Mouse (Mus musculus): ENCODE measurements around the gene Tmco4. TPM values are rescaled to one million over a fixed set of nuclear protein-coding genes. Genes with fewer than 3 reads are reported as not detected.

The Tmco4 gene
- polyA plus RNA-seq (2015; fragmentation: Nextera tagmentation; extraction: Ambion mirVana) = 12.7 and 16.4 TPM in 2 replicates

DNA sequence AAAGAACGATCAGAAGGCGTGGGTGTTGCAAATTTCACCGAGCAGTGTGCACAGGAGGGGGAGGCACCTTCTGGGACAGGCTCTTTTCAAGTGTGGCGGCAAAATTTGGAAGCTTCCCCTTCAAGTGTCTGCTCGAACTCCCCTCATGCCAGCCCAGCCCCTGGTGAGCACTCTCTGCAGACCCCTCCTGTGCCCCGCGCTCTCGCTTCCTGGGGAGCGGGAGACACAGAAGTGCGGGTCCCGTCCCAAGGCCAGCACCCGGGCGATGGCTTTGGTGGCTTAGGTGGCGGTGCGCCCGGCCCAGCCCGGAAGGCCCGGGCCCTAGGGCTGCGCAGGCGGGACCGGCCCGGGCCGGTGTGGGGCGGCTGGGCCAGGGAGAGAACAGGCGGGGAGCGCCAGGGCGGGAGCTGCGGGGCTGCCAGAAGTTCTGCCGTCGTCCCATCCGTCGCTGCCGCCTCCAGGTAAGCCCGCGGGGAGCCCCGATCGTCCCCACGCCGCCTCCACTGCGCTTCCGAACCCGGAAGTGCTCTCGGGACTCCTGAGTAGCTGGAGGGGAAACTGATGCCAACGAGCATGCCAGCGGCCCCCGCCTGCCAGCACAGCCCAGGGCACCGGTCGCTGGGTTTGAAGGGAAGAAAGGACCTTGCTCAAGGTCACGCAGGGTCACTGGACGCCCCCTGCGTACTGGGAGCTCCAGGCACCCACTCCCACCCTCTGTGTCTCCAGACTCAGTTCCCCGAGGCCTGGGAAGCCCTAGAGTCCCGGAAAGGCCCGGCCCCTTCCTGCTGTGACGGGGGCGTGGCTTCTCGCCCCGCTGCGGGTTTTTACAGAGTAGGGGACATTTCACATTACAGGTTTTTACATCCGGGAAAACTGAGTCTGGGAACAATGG lies at the start of gene Tmco4:
TSS of gene Tmco4 (plus strand) at position 62 of the 892 bp plus-strand sequence.
- no peaks in the 10 kb centered on the region for H3K27me3 ChIP-seq (ENCODE audit: control insufficient read depth, insufficient read depth, low read length)
- no peaks in the 10 kb centered on the region for H3K36me3 ChIP-seq (ENCODE audit: control insufficient read depth, insufficient read depth, low read length)
- peak within 1 kb of the TSS; percentile 66 for H3K4me3 ChIP-seq (replicated peaks; ENCODE audit: low read length)
- H3K9ac ChIP-seq (ENCODE audit: low read length) = peak within 1 kb of the TSS; percentile 90
- 1% methylated on average over 58 of the region's 60 CpGs for WGBS
- H3K4me2 ChIP-seq (ENCODE audit: low read depth, low read length) = peak within 1 kb of the TSS; percentile 88
- peak; percentile 69 for ATAC-seq (ENCODE audit: insufficient read depth, low FRiP score)
- H3K9me3 ChIP-seq (replicated peaks; ENCODE audit: control insufficient read depth, low read length) = no peaks in the 10 kb centered on the region
- H3K27ac ChIP-seq (ENCODE audit: low read length) = peak within 1 kb of the TSS; percentile 93
- H3K4me1 ChIP-seq (ENCODE audit: control insufficient read depth, insufficient read depth, low read length) = peaks cover 15% of the 10 kb centered on the region; the same call in 1 of the 2 replicates

GRCm38 (mm10) chr4:138925561-138925960 lies 47.1 kb upstream of the Tmco4 start:
- H3K27ac ChIP-seq (ENCODE audit: low read length) = no peak overlapping the region
- no peaks in the 10 kb centered on the region for H3K9me3 ChIP-seq (replicated peaks; ENCODE audit: control insufficient read depth, low read length)
- no peak overlapping the region for H3K9ac ChIP-seq (ENCODE audit: low read length)
- H3K36me3 ChIP-seq (ENCODE audit: control insufficient read depth, insufficient read depth, low read length) = no peaks in the 10 kb centered on the region
- 27% methylated on average over 2 of the region's 2 CpGs for WGBS
- H3K27me3 ChIP-seq (ENCODE audit: control insufficient read depth, insufficient read depth, low read length) = no peaks in the 10 kb centered on the region
- ATAC-seq (ENCODE audit: insufficient read depth, low FRiP score) = no peak
- no peak overlapping the region for H3K4me2 ChIP-seq (ENCODE audit: low read depth, low read length)
- no peak overlapping the region for H3K4me3 ChIP-seq (replicated peaks; ENCODE audit: low read length)
- no peaks in the 10 kb centered on the region for H3K4me1 ChIP-seq (ENCODE audit: control insufficient read depth, insufficient read depth, low read length)

GRCm38 (mm10) chr4:138933862-138934261 lies 38.8 kb upstream of the Tmco4 start:
- WGBS = 67% methylated on average over 3 of the region's 3 CpGs
- Histone ChIP-seq H3K4me3 (replicated peaks; ENCODE audit: low read length) (no peak overlapping the region), H3K27me3 (ENCODE audit: control insufficient read depth, insufficient read depth, low read length) (no peaks in the 10 kb centered on the region), H3K9ac (ENCODE audit: low read length) (no peak overlapping the region), H3K4me1 (ENCODE audit: control insufficient read depth, insufficient read depth, low read length) (peaks cover 7% of the 10 kb centered on the region; the same call in 1 of the 2 replicates), H3K9me3 (replicated peaks; ENCODE audit: control insufficient read depth, low read length) (no peaks in the 10 kb centered on the region), H3K4me2 (ENCODE audit: low read depth, low read length) (no peak overlapping the region), H3K36me3 (ENCODE audit: control insufficient read depth, insufficient read depth, low read length) (no peaks in the 10 kb centered on the region), H3K27ac (ENCODE audit: low read length) (no peak overlapping the region)
- ATAC-seq (ENCODE audit: insufficient read depth, low FRiP score) = no peak

- Histone ChIP-seq H3K9me3 (replicated peaks; ENCODE audit: control insufficient read depth, low read length) (no peaks in the 10 kb centered on the region), H3K36me3 (ENCODE audit: control insufficient read depth, insufficient read depth, low read length) (no peaks in the 10 kb centered on the region), H3K27ac (ENCODE audit: low read length) (no peak overlapping the region), H3K4me3 (replicated peaks; ENCODE audit: low read length) (no peak overlapping the region), H3K4me2 (ENCODE audit: low read depth, low read length) (no peak overlapping the region), H3K4me1 (ENCODE audit: control insufficient read depth, insufficient read depth, low read length) (peaks cover 7% of the 10 kb centered on the region; the same call in 1 of the 2 replicates), H3K27me3 (ENCODE audit: control insufficient read depth, insufficient read depth, low read length) (no peaks in the 10 kb centered on the region), H3K9ac (ENCODE audit: low read length) (no peak overlapping the region)
- 81% methylated on average over 11 of the region's 11 CpGs for WGBS
- no peak for ATAC-seq (ENCODE audit: insufficient read depth, low FRiP score)
These were observed 38.1 kb upstream of the Tmco4 start for GRCm38 (mm10) chr4:138934456-138935145.

- peak overlapping the region; percentile 55; the same call in 1 of the 2 replicates for H3K27ac ChIP-seq (ENCODE audit: low read length)
- peaks cover 20% of the 10 kb centered on the region for H3K4me1 ChIP-seq (ENCODE audit: control insufficient read depth, insufficient read depth, low read length)
- peak; percentile 57 for ATAC-seq (ENCODE audit: insufficient read depth, low FRiP score)
These were observed 34.0 kb upstream of the Tmco4 start for GRCm38 (mm10) chr4:138938495-138939269.

GRCm38 (mm10) chr4:138939481-138939880 lies 33.2 kb upstream of the Tmco4 start:
- WGBS = 55% methylated on average over 4 of the region's 4 CpGs
- ATAC-seq (ENCODE audit: insufficient read depth, low FRiP score) = no peak
- H3K36me3 ChIP-seq (ENCODE audit: control insufficient read depth, insufficient read depth, low read length) = no peaks in the 10 kb centered on the region
- H3K4me3 ChIP-seq (replicated peaks; ENCODE audit: low read length) = no peak overlapping the region
- 0 out of 2 replicates have a peak overlapping the region, but pooled peaks have one; percentile 13 for H3K27ac ChIP-seq (ENCODE audit: low read length)
- no peaks in the 10 kb centered on the region for H3K9me3 ChIP-seq (replicated peaks; ENCODE audit: control insufficient read depth, low read length)
- peaks cover 20% of the 10 kb centered on the region for H3K4me1 ChIP-seq (ENCODE audit: control insufficient read depth, insufficient read depth, low read length)
- no peak overlapping the region for H3K4me2 ChIP-seq (ENCODE audit: low read depth, low read length)
- H3K9ac ChIP-seq (ENCODE audit: low read length) = no peak overlapping the region
- no peaks in the 10 kb centered on the region for H3K27me3 ChIP-seq (ENCODE audit: control insufficient read depth, insufficient read depth, low read length)

More at GRCm38 (mm10) chr4:138938495-138939269, 34.0 kb upstream of the Tmco4 start:
- H3K27me3 ChIP-seq (ENCODE audit: control insufficient read depth, insufficient read depth, low read length) = no peaks in the 10 kb centered on the region
- WGBS = 42% methylated on average over 10 of the region's 10 CpGs
- H3K4me3 ChIP-seq (replicated peaks; ENCODE audit: low read length) = no peak overlapping the region
- H3K9ac ChIP-seq (ENCODE audit: low read length) = no peak overlapping the region
- no peaks in the 10 kb centered on the region for H3K36me3 ChIP-seq (ENCODE audit: control insufficient read depth, insufficient read depth, low read length)
- H3K4me2 ChIP-seq (ENCODE audit: low read depth, low read length) = no peak overlapping the region
- no peaks in the 10 kb centered on the region for H3K9me3 ChIP-seq (replicated peaks; ENCODE audit: control insufficient read depth, low read length)

DNA sequence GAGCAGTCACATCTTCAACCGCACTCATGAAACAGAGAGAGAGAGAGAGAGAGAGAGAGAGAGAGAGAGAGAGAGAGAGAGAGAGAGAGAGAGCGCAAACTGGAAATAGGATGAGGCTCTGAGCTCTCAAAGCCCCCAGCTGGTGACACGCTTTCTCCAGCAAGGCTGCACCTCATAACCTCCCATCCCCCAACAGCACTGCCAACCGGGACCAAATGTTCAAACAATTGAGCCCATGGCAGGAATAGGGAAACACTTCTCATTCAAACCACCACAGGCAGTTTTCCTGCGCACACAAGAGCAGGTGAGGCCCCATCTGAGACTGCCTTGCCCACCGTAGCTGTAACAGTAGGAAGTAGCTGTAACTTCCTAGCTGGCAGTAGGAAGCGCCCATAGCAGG lies 31.3 kb upstream of the Tmco4 start:
- H3K4me2 ChIP-seq (ENCODE audit: low read depth, low read length) = 0 out of 2 replicates have a peak overlapping the region, but pooled peaks have one; percentile 6
- WGBS = 28% methylated on average over 7 of the region's 7 CpGs
- H3K27ac ChIP-seq (ENCODE audit: low read length) = peak overlapping the region; percentile 86

GRCm38 (mm10) chr4:138941966-138942365 lies 30.7 kb upstream of the Tmco4 start:
- no peak overlapping the region for H3K4me3 ChIP-seq (replicated peaks; ENCODE audit: low read length)
- H3K4me1 ChIP-seq (ENCODE audit: control insufficient read depth, insufficient read depth, low read length) = peaks cover 20% of the 10 kb centered on the region
- WGBS = 24% methylated on average over 6 of the region's 6 CpGs
- no peak; the same call in 1 of the 2 replicates for ATAC-seq (ENCODE audit: insufficient read depth, low FRiP score)
- H3K9ac ChIP-seq (ENCODE audit: low read length) = no peak overlapping the region
- no peaks in the 10 kb centered on the region for H3K27me3 ChIP-seq (ENCODE audit: control insufficient read depth, insufficient read depth, low read length)
- H3K9me3 ChIP-seq (replicated peaks; ENCODE audit: control insufficient read depth, low read length) = no peaks in the 10 kb centered on the region
- H3K27ac ChIP-seq (ENCODE audit: low read length) = peak overlapping the region; percentile 86
- no peaks in the 10 kb centered on the region for H3K36me3 ChIP-seq (ENCODE audit: control insufficient read depth, insufficient read depth, low read length)
- 0 out of 2 replicates have a peak overlapping the region, but pooled peaks have one; percentile 6 for H3K4me2 ChIP-seq (ENCODE audit: low read depth, low read length)

More for the DNA sequence above, 31.3 kb upstream of the Tmco4 start:
- Histone ChIP-seq H3K9ac (ENCODE audit: low read length) (no peak overlapping the region; the same call in 1 of the 2 replicates), H3K27me3 (ENCODE audit: control insufficient read depth, insufficient read depth, low read length) (no peaks in the 10 kb centered on the region), H3K36me3 (ENCODE audit: control insufficient read depth, insufficient read depth, low read length) (no peaks in the 10 kb centered on the region), H3K9me3 (replicated peaks; ENCODE audit: control insufficient read depth, low read length) (no peaks in the 10 kb centered on the region), H3K4me1 (ENCODE audit: control insufficient read depth, insufficient read depth, low read length) (peaks cover 20% of the 10 kb centered on the region), H3K4me3 (replicated peaks; ENCODE audit: low read length) (no peak overlapping the region)
- ATAC-seq (ENCODE audit: insufficient read depth, low FRiP score) = no peak

All from stomach, embryonic 16.5 days (tissue).